Mouse (Mus musculus) stomach, embryonic 16.5 days (tissue): ENCODE measurements around the gene Kcnip3. TPM values are rescaled to one million over a fixed set of nuclear protein-coding genes. Genes with fewer than 3 reads are reported as not detected.

Source experiments
- ATAC-seq: fragments of 200-750 bp; cut with Nextera tagmentation; 2 replicates; pipeline ENCODE4 v1.8.0; 2017; ENCODE audit warnings: moderate number of reproducible peaks, moderate TSS enrichment; ENCODE audit not compliant: insufficient read depth, low FRiP score
- H3K27ac ChIP-seq: fragments of 300-500 bp; sonication (generic); 2 replicates; pipeline ENCODE4 v1.5.1; 2014; ENCODE audit warnings: low read length
- H3K27me3 ChIP-seq: fragments of 300-500 bp; sonication (generic); 2 replicates; pipeline ENCODE4 v1.6.1; 2014; ENCODE audit warnings: low read length, control low read depth, mixed read lengths; ENCODE audit not compliant: control insufficient read depth, insufficient read depth
- H3K36me3 ChIP-seq: fragments of 300-500 bp; sonication (generic); 2 replicates; pipeline ENCODE4 v1.6.1; 2014; ENCODE audit warnings: low read length; ENCODE audit not compliant: control insufficient read depth, insufficient read depth
- H3K4me1 ChIP-seq: fragments of 300-500 bp; sonication (generic); 2 replicates; pipeline ENCODE4 v1.6.1; 2014; ENCODE audit warnings: low read length, control low read depth, mixed read lengths; ENCODE audit not compliant: control insufficient read depth, insufficient read depth
- H3K4me2 ChIP-seq: fragments of 300-500 bp; sonication (generic); 2 replicates; pipeline ENCODE4 v1.6.1; 2014; ENCODE audit warnings: low read depth, low read length, mixed read lengths
- H3K4me3 ChIP-seq: fragments of 300-500 bp; sonication (generic); replicated peaks from 2 replicates; pipeline ENCODE4 v1.5.1; 2014; ENCODE audit warnings: mild to moderate bottlenecking, low read length
- H3K9ac ChIP-seq: fragments of 300-500 bp; sonication (generic); 2 replicates; pipeline ENCODE4 v1.6.1; 2014; ENCODE audit warnings: low read length
- H3K9me3 ChIP-seq: fragments of 300-500 bp; sonication (generic); replicated peaks from 2 replicates; pipeline ENCODE4 v1.6.1; 2016; ENCODE audit warnings: low read length, control low read depth; ENCODE audit not compliant: control insufficient read depth
- WGBS: fragments of 180-500 bp; shearing (Covaris S2); extraction: QIAGEN DNeasy Blood & Tissue Kit; methylation state at CpG from one replicate; pipeline ENCODE4 v1.1.7; 2014; 5-methylcytosine and 5-hydroxymethylcytosine counted together
- polyA plus RNA-seq: library from polyadenylated mRNA; unstranded; fragments of >200 nt; fragmentation: Nextera tagmentation; extraction: Ambion mirVana; gene quantifications from 2 replicates; pipeline ENCODE4 v1.2.1, GENCODE M21; 2015

The Kcnip3 gene
- polyA plus RNA-seq, 1 experiment from 2014 or later = 3.1 TPM

DNA sequence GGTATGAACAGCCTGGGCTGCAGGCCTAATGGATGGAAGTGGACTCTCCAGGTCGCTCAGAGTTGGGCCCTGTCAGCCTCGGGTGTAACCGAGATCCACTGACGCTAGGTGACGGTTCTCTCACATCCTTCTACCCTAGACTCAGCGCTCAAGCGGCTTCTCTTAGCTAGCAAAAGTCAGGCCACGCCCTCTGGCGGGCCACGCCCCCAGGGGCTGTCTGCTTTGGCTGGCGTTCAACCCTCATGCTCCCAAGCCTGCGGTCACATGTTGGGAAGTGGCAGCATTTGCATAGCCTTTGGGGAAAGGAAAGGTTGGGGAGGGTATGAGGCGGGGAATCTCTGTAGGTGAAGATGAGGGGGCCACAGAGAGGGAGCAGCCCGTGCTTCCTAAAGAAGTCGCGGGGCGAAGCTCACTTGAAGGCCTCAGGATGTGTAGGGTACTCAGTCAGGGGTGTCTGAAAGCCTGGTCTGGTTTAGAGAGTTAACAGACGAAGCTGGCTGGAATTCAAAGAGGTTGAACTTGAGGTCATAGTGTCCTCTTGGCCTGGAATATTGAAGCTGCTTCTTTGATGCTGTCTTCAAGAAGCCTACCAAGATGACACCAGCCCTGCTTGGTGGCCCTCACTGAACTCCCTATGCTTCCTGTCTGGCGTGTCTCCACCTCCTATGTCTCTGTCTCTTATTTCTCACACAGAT is 37.3 kb downstream of the Kcnip3 start:
- Histone ChIP-seq H3K36me3 (no peaks in the 10 kb centered on the region), H3K4me2 (peak overlapping the region; percentile 49), H3K4me1 (peaks cover 24% of the 10 kb centered on the region), H3K27me3 (peaks cover 49% of the 10 kb centered on the region), H3K4me3 (peak overlapping the region; percentile 31), H3K27ac (no peak overlapping the region), H3K9me3 (no peaks in the 10 kb centered on the region), H3K9ac (no peak overlapping the region)
- WGBS = 9% methylated on average over 19 of the region's 19 CpGs
- peak; percentile 39 for ATAC-seq

DNA sequence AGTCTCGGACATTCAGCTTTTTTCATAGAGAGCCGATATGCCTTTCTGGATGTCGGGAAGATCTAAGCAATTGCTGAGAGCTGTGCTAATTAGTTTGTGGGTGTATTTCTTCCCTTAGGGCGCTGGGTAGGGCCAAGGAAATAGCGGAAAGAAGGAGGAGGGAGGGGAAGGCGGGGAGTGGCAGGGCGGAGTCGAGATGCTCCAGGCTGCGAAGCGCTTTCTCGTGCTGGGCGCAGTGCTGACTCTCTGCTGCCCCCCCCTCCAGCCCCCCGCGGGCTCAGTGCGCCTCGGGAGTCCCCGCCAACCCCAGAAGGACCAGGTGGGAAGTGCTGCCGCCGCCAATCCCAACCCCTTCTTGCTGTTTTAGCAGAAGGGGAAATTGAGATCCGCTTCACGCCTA is 38.9 kb downstream of the Kcnip3 start:
- ATAC-seq = 0 out of 2 replicates have a peak, but pooled peaks have one; percentile 30
- H3K4me3 ChIP-seq = peak overlapping the region; percentile 60
- no peaks in the 10 kb centered on the region for H3K36me3 ChIP-seq
- peak overlapping the region; percentile 5; the same call in 1 of the 2 replicates for H3K27ac ChIP-seq
- H3K27me3 ChIP-seq = peaks cover 51% of the 10 kb centered on the region
- WGBS = under 1% methylated on average over 21 of the region's 21 CpGs
- peaks cover 24% of the 10 kb centered on the region for H3K4me1 ChIP-seq
- H3K9ac ChIP-seq = peak overlapping the region; percentile 27
- H3K9me3 ChIP-seq = no peaks in the 10 kb centered on the region
- H3K4me2 ChIP-seq = peak overlapping the region; percentile 89

DNA sequence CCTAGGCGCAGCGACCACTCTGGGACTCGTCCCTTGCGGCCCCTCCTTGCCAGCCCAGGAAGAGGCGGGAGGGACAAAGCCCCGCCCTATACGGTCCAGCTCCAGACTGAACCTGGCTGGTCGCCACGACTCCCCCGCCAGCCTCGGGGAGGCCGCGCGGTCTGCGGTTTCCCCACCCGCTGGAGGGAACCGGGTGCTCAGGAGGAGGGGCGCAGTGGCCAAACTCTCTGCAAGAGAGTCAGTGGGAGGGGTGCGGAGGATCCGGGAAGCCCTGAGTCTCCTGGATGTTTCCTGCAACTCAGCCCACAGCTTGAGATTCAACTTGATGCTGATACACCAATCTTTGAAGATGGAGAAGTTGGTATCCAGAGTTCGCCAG is 39.4 kb downstream of the Kcnip3 start:
- H3K4me1 ChIP-seq = peaks cover 24% of the 10 kb centered on the region
- under 1% methylated on average over 21 of the region's 21 CpGs for WGBS
- H3K27ac ChIP-seq = peak overlapping the region; percentile 5; the same call in 1 of the 2 replicates
- no peaks in the 10 kb centered on the region for H3K36me3 ChIP-seq
- peaks cover 51% of the 10 kb centered on the region for H3K27me3 ChIP-seq
- peak overlapping the region; percentile 67 for H3K9ac ChIP-seq
- H3K4me3 ChIP-seq = peak overlapping the region; percentile 60
- peak; percentile 90 for ATAC-seq
- no peaks in the 10 kb centered on the region for H3K9me3 ChIP-seq
- H3K4me2 ChIP-seq = peak overlapping the region; percentile 89

DNA sequence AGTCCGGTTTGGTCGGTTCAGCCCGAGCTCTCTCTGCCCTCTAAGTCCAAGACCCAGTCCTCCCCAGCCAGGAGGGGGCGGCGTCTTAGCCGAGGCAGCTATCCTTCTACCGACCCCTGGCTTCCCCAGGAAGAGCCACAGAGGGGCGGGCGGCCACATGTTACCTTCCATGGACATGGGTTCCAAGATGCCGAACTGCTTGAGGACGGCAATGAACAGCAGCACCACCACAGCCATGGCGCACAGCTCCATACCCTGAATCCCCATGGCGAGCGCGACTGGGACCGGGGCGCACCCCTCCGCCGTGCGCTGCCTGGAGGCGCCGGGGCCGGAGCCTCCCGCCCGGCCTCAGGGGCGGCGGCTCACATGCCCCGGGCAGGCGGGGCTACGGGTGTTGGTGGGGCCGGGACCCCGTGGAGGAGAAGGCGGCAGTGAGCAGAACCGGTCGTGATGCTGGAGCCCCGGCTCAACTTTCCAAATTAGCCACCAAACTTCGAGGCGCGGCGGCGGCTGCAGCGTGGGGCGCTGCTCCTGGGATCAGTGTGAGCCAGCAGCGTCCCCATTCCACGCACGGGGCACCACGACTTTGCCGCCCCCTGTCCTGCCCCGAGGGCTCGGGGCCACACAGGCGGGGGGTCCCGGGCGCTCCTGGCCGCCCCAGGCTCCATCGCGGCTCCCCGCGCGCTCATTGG is 39.9 kb downstream of the Kcnip3 start:
- no peaks in the 10 kb centered on the region for H3K9me3 ChIP-seq
- peaks cover 24% of the 10 kb centered on the region for H3K4me1 ChIP-seq
- peak overlapping the region; percentile 60 for H3K4me3 ChIP-seq
- H3K27ac ChIP-seq = peak overlapping the region; percentile 38
- no peak for ATAC-seq
- no peaks in the 10 kb centered on the region for H3K36me3 ChIP-seq
- peak overlapping the region; percentile 67 for H3K9ac ChIP-seq
- peak overlapping the region; percentile 89 for H3K4me2 ChIP-seq
- H3K27me3 ChIP-seq = peaks cover 51% of the 10 kb centered on the region
- WGBS = under 1% methylated on average over 59 of the region's 59 CpGs

DNA sequence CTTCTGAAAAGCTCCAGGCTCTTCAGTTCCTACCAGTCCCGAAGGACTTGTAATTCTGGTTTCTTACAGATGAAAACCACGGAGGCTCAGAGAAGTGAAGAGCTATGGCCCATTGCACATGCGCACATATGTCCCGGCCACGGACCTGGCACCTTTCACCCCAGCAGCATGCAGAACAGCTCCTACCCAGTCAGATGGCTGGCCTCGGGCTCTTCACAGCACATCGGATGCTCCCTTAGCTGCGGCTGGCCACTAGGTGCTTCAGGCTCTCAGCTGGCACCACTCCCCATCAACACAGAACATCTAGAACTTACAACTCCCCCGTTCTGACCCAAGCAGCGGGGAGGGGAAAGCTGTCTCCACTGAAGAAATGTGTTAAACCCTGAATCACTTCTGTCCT is 42.1 kb downstream of the Kcnip3 start:
- 67% methylated on average over 10 of the region's 10 CpGs for WGBS
- Histone ChIP-seq H3K27me3 (peaks cover 48% of the 10 kb centered on the region), H3K4me2 (no peak overlapping the region), H3K4me1 (peaks cover 23% of the 10 kb centered on the region), H3K27ac (no peak overlapping the region), H3K4me3 (no peak overlapping the region), H3K9ac (no peak overlapping the region; the same call in none of the 2 replicates), H3K36me3 (no peaks in the 10 kb centered on the region), H3K9me3 (no peaks in the 10 kb centered on the region)
- no peak for ATAC-seq

DNA sequence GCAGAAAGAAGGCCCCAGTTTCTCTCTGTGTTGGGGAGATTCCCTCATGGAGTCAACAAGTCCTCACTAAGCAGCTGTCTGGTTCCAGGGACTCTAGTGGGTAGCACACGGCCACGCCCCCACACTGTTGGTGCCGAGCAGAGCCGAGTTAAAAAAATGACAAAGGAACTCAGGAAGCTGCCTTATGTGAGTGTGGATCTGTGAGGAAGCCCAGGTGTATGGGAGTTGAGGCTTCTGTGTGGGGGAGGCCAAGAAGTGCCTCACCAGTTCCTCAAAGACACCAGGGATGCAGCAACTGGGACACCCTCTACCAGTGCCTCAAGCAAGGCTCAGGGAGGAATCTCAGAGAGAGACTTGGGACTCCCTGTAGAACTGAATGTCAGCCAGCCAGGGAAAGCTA is 42.7 kb downstream of the Kcnip3 start:
- H3K9ac ChIP-seq = no peak overlapping the region; the same call in 1 of the 2 replicates
- H3K27me3 ChIP-seq = peaks cover 46% of the 10 kb centered on the region
- H3K4me2 ChIP-seq = no peak overlapping the region
- H3K4me3 ChIP-seq = no peak overlapping the region
- peaks cover 18% of the 10 kb centered on the region for H3K4me1 ChIP-seq
- no peak for ATAC-seq
- WGBS = 60% methylated on average over 4 of the region's 4 CpGs
- no peak overlapping the region for H3K27ac ChIP-seq
- no peaks in the 10 kb centered on the region for H3K36me3 ChIP-seq
- no peaks in the 10 kb centered on the region for H3K9me3 ChIP-seq

DNA sequence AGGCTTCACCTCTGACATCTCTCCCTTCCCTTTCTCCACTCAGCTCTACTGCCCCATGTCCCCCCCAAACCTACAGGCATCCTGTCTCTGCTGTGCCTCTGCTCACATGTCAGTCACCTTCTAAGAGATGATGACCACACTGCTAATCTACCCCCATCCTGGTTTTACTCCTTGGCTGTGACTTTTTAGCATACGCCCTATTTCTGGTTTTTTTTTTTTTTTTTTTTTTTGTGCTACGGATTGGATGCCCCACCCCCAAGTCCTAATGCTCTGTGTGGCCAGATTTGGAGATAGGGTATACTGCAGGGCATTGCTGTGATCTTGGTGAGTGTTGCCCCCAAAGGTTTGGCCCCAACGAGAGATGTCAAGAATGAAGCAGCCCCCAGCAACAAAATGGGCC is 49.6 kb downstream of the Kcnip3 start:
- Histone ChIP-seq H3K4me2 (no peak overlapping the region), H3K4me1 (no peaks in the 10 kb centered on the region), H3K27ac (no peak overlapping the region), H3K9ac (no peak overlapping the region), H3K27me3 (no peaks in the 10 kb centered on the region), H3K4me3 (no peak overlapping the region), H3K9me3 (no peaks in the 10 kb centered on the region), H3K36me3 (no peaks in the 10 kb centered on the region)
- no peak for ATAC-seq
- 69% methylated on average over 3 of the region's 3 CpGs for WGBS

DNA sequence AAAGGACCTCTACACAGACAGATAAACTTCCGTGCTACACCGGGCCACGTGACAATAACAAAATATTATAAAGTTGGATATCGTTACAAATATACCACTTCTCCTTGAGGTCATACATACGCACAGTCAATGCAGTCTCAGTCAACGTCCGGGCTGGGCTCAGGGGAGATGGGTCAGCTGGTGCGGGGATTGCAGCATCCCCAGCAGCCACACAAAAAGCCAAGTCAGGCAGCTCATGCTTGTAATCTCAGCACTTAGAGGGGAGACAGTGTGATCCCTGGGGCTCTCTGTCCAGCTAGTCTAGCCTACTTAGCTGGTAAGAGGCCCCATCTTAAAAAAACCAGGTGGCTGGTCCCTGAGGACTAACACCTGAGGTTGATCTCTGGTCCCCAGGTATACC is 50.6 kb downstream of the Kcnip3 start:
- H3K4me2 ChIP-seq = no peak overlapping the region

DNA sequence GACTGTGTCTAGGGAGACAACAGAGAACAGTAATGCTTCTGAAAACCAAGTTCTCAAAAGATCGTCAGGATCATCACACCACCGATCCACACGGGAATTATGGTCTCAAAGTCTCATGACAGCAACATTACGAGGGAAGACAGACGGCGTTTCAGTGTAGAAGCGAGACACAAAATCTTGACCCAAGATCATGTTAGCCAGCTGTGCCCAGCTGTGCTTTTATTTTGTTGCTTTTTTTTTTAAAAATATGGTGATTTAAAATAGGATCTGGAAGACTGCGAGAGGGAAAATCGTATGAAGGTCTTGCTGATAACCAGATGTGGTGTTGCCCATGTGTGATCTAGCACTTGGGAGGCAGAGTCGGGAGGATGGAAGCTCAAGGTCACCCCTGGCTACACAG is 51.2 kb downstream of the Kcnip3 start:
- H3K9ac ChIP-seq = no peak overlapping the region
- 59% methylated on average over 10 of the region's 10 CpGs for WGBS

More for the DNA sequence above, 50.6 kb downstream of the Kcnip3 start:
- 78% methylated on average over 8 of the region's 8 CpGs for WGBS
- H3K27ac ChIP-seq = no peak overlapping the region
- no peaks in the 10 kb centered on the region for H3K4me1 ChIP-seq
- no peaks in the 10 kb centered on the region for H3K36me3 ChIP-seq
- H3K9me3 ChIP-seq = no peaks in the 10 kb centered on the region
- H3K4me3 ChIP-seq = no peak overlapping the region
- ATAC-seq = no peak
- no peaks in the 10 kb centered on the region for H3K27me3 ChIP-seq
- no peak overlapping the region for H3K9ac ChIP-seq

More for the DNA sequence above, 51.2 kb downstream of the Kcnip3 start:
- Histone ChIP-seq H3K27ac (no peak overlapping the region), H3K4me3 (no peak overlapping the region), H3K27me3 (no peaks in the 10 kb centered on the region), H3K36me3 (no peaks in the 10 kb centered on the region), H3K4me2 (no peak overlapping the region), H3K9me3 (no peaks in the 10 kb centered on the region), H3K4me1 (no peaks in the 10 kb centered on the region)
- no peak for ATAC-seq
